Mouse (Mus musculus): ENCODE measurements at regions not wholly inside any gene's neighbourhood (a gene's known extent, or its start where the extent isn't known, plus 50 kb on each side); places are given as distances from the start of the nearest gene placed in this dataset.
A peak's percentile ranks its signal among the peaks of the same experiment; 100 is the strongest.

DNA sequence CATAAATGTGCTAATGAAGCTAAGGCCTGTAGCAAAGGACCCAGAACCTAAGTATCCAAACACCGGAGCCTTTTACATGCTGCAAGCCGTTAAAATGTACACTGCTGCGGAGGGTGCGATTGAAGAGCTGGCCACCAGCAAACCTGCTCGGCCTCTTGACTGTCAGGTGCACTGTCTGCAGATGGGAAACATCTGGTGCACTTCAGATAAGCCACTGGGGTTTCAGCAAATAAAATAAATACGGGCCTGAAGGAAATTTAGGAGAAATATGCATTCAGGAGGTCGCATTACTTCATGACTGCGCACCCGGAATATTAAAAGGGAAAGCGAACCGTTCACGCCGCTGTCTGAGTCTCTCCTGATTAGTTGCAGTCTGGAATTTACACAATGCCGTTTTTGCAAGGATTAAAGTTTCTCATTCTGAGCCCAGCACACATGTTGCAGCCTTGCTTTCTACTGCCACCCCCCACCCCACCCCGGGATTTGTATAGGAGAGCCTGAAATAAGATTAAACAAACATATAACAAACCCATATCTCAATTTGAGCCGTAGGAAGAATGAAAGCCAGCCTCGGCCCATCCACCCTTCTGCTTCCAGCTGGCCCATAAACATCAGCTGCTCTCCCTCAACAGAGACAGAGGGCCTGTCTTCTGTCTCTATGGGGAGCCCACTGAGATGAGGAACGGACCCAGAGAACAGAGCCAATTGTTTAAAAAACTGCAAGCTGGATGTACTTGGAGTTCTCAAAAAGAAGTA is 103.5 kb upstream of the Cd180 start:
- 44% methylated on average over 18 of the region's 18 CpGs for WGBS
- Histone ChIP-seq H3K36me3 (ENCODE audit: control insufficient read depth, insufficient read depth, low read length) (no peaks in the 10 kb centered on the region), H3K27ac (ENCODE audit: insufficient read depth, low read depth, low read length) (no peak overlapping the region), H3K27me3 (replicated peaks; ENCODE audit: control insufficient read depth, insufficient read depth, low read length) (no peaks in the 10 kb centered on the region), H3K4me1 (ENCODE audit: control insufficient read depth, insufficient read depth, low read length) (no peaks in the 10 kb centered on the region; the same call in 1 of the 2 replicates), H3K4me3 (ENCODE audit: insufficient read depth, low read depth, low read length) (no peak overlapping the region)
- TF ChIP-seq CTCF (conservative IDR thresholded peaks at IDR 0.05; ENCODE audit: insufficient read depth, insufficient read length, low read depth, low read length) (no peak), POLR2A (IDR thresholded peaks at IDR 0.05; ENCODE audit: low read depth, low read length) (no peak)
- DNase-seq: peak; percentile 39

GRCm38 (mm10) chr13:102591803-102592537 is 101.4 kb upstream of the Cd180 start:
- Histone ChIP-seq H3K27me3 (replicated peaks; ENCODE audit: control insufficient read depth, insufficient read depth, low read length) (no peaks in the 10 kb centered on the region), H3K4me1 (ENCODE audit: control insufficient read depth, insufficient read depth, low read length) (no peaks in the 10 kb centered on the region; the same call in 1 of the 2 replicates), H3K36me3 (ENCODE audit: control insufficient read depth, insufficient read depth, low read length) (no peaks in the 10 kb centered on the region), H3K4me3 (ENCODE audit: insufficient read depth, low read depth, low read length) (no peak overlapping the region), H3K27ac (ENCODE audit: insufficient read depth, low read depth, low read length) (no peak overlapping the region)
- DNase-seq: no peak
- TF ChIP-seq CTCF (conservative IDR thresholded peaks at IDR 0.05; ENCODE audit: insufficient read depth, insufficient read length, low read depth, low read length): no peak
- no peak for TF ChIP-seq POLR2A (IDR thresholded peaks at IDR 0.05; ENCODE audit: low read depth, low read length)
- 76% methylated on average over 4 of the region's 4 CpGs for WGBS

- peak; percentile 65 for DNase-seq
- no peaks in the 10 kb centered on the region for H3K36me3 ChIP-seq (ENCODE audit: control insufficient read depth, insufficient read depth, low read length)
- H3K4me1 ChIP-seq (ENCODE audit: control insufficient read depth, insufficient read depth, low read length): no peaks in the 10 kb centered on the region; the same call in 1 of the 2 replicates
- H3K27ac ChIP-seq (ENCODE audit: insufficient read depth, low read depth, low read length): no peak overlapping the region
- no peak overlapping the region for H3K4me3 ChIP-seq (ENCODE audit: insufficient read depth, low read depth, low read length)
- 83% methylated on average over 12 of the region's 12 CpGs for WGBS
- no peaks in the 10 kb centered on the region for H3K27me3 ChIP-seq (replicated peaks; ENCODE audit: control insufficient read depth, insufficient read depth, low read length)
- no peak for TF ChIP-seq POLR2A (IDR thresholded peaks at IDR 0.05; ENCODE audit: low read depth, low read length)
- no peak for TF ChIP-seq CTCF (conservative IDR thresholded peaks at IDR 0.05; ENCODE audit: insufficient read depth, insufficient read length, low read depth, low read length)
These were observed 99.8 kb upstream of the Cd180 start for GRCm38 (mm10) chr13:102593405-102594200.

DNA sequence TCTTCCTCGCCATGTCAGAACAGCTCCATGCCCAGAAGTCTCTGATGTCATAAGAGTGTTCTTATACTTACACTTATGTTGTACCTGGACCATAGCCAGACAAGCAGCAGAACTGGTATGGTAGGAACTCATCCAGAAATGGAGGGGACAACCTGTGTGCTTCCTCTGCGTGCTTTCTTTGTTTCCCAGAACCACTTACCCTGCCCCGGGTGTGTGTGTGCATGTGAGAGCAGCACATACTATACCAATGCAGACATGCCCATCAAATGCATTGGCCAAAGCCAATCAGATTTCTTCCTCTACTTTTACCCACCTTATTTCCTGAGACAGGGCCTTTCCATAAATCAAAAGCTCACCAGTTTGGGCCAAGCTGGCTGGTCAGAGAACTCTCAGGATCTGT is 99.2 kb upstream of the Cd180 start:
- H3K27ac ChIP-seq (ENCODE audit: insufficient read depth, low read depth, low read length): no peak overlapping the region
- H3K4me3 ChIP-seq (ENCODE audit: insufficient read depth, low read depth, low read length): no peak overlapping the region
- H3K36me3 ChIP-seq (ENCODE audit: control insufficient read depth, insufficient read depth, low read length): no peaks in the 10 kb centered on the region
- DNase-seq: no peak
- H3K4me1 ChIP-seq (ENCODE audit: control insufficient read depth, insufficient read depth, low read length): no peaks in the 10 kb centered on the region; the same call in 1 of the 2 replicates
- 96% methylated on average over 3 of the region's 3 CpGs for WGBS
- H3K27me3 ChIP-seq (replicated peaks; ENCODE audit: control insufficient read depth, insufficient read depth, low read length): no peaks in the 10 kb centered on the region
- TF ChIP-seq CTCF (conservative IDR thresholded peaks at IDR 0.05; ENCODE audit: insufficient read depth, insufficient read length, low read depth, low read length) (no peak), POLR2A (IDR thresholded peaks at IDR 0.05; ENCODE audit: low read depth, low read length) (no peak)

- no peak overlapping the region for H3K27ac ChIP-seq (ENCODE audit: insufficient read depth, low read depth, low read length)
- H3K4me1 ChIP-seq (ENCODE audit: control insufficient read depth, insufficient read depth, low read length): no peaks in the 10 kb centered on the region; the same call in 1 of the 2 replicates
- no peak for DNase-seq
- 87% methylated on average over 5 of the region's 5 CpGs for WGBS
- H3K4me3 ChIP-seq (ENCODE audit: insufficient read depth, low read depth, low read length): no peak overlapping the region
- H3K36me3 ChIP-seq (ENCODE audit: control insufficient read depth, insufficient read depth, low read length): no peaks in the 10 kb centered on the region
- H3K27me3 ChIP-seq (replicated peaks; ENCODE audit: control insufficient read depth, insufficient read depth, low read length): no peaks in the 10 kb centered on the region
- TF ChIP-seq CTCF (conservative IDR thresholded peaks at IDR 0.05; ENCODE audit: insufficient read depth, insufficient read length, low read depth, low read length) (no peak), POLR2A (IDR thresholded peaks at IDR 0.05; ENCODE audit: low read depth, low read length) (no peak)
These were observed 97.8 kb upstream of the Cd180 start for GRCm38 (mm10) chr13:102595602-102596001.

- Histone ChIP-seq H3K36me3 (ENCODE audit: control insufficient read depth, insufficient read depth, low read length) (no peaks in the 10 kb centered on the region), H3K27ac (ENCODE audit: insufficient read depth, low read depth, low read length) (no peak overlapping the region), H3K4me1 (ENCODE audit: control insufficient read depth, insufficient read depth, low read length) (no peaks in the 10 kb centered on the region; the same call in 1 of the 2 replicates), H3K27me3 (replicated peaks; ENCODE audit: control insufficient read depth, insufficient read depth, low read length) (no peaks in the 10 kb centered on the region), H3K4me3 (ENCODE audit: insufficient read depth, low read depth, low read length) (no peak overlapping the region)
- WGBS: 95% methylated on average over 2 of the region's 2 CpGs
- DNase-seq: no peak
- TF ChIP-seq POLR2A (IDR thresholded peaks at IDR 0.05; ENCODE audit: low read depth, low read length) (no peak), CTCF (conservative IDR thresholded peaks at IDR 0.05; ENCODE audit: insufficient read depth, insufficient read length, low read depth, low read length) (no peak)
These were observed 97.3 kb upstream of the Cd180 start for GRCm38 (mm10) chr13:102596101-102596500.
